Mouse (Mus musculus): ENCODE data around the gene Olfr303. TPM values are rescaled to one million over a fixed set of nuclear protein-coding genes. Genes with fewer than 3 reads are reported as not detected.

Olfr303 gene
- polyA plus RNA-seq, 1 experiment from 2014 or later: not detected

Other genes starting within 250 kb of the Olfr303 start
- gene Vmn2r75, start 226.0 kb downstream of the Olfr303 start, polyA plus RNA-seq (2014; fragmentation: Nextera tagmentation; extraction: Ambion mirVana): not detected in 2 replicates
- not detected in 2 replicates for gene Vmn2r76, start 151.5 kb downstream of the Olfr303 start, polyA plus RNA-seq (2014; fragmentation: Nextera tagmentation; extraction: Ambion mirVana)
- gene Olfr310, start 120.6 kb downstream of the Olfr303 start, polyA plus RNA-seq (2014; fragmentation: Nextera tagmentation; extraction: Ambion mirVana): not detected in 2 replicates
- gene Olfr309, start 84.1 kb downstream of the Olfr303 start, polyA plus RNA-seq (2014; fragmentation: Nextera tagmentation; extraction: Ambion mirVana): not detected in 2 replicates
- not detected in 2 replicates for gene Olfr308, start 72.2 kb downstream of the Olfr303 start, polyA plus RNA-seq (2014; fragmentation: Nextera tagmentation; extraction: Ambion mirVana)
- not detected in 2 replicates for gene Olfr307, start 60.2 kb downstream of the Olfr303 start, polyA plus RNA-seq (2014; fragmentation: Nextera tagmentation; extraction: Ambion mirVana)
- not detected in 2 replicates for gene Olfr305, start 30.9 kb downstream of the Olfr303 start, polyA plus RNA-seq (2014; fragmentation: Nextera tagmentation; extraction: Ambion mirVana)
- gene Olfr304, start 11.1 kb downstream of the Olfr303 start, polyA plus RNA-seq (2014; fragmentation: Nextera tagmentation; extraction: Ambion mirVana): not detected in 2 replicates
- gene Olfr301, start 6.1 kb upstream of the Olfr303 start, polyA plus RNA-seq (2014; fragmentation: Nextera tagmentation; extraction: Ambion mirVana): not detected in 2 replicates
- not detected in 2 replicates for gene Olfr299, start 62.1 kb upstream of the Olfr303 start, polyA plus RNA-seq (2014; fragmentation: Nextera tagmentation; extraction: Ambion mirVana)
- gene Olfr298, start 94.7 kb upstream of the Olfr303 start, polyA plus RNA-seq (2014; fragmentation: Nextera tagmentation; extraction: Ambion mirVana): not detected in 2 replicates
- gene Olfr297, start 122.2 kb upstream of the Olfr303 start, polyA plus RNA-seq (2014; fragmentation: Nextera tagmentation; extraction: Ambion mirVana): not detected in 2 replicates
- gene Olfr295, start 186.1 kb upstream of the Olfr303 start, polyA plus RNA-seq (2014; fragmentation: Nextera tagmentation; extraction: Ambion mirVana): not detected in 2 replicates
- not detected in 2 replicates for gene Olfr294, start 218.9 kb upstream of the Olfr303 start, polyA plus RNA-seq (2014; fragmentation: Nextera tagmentation; extraction: Ambion mirVana)